Mouse (Mus musculus): Measurements from ENCODE around the gene Taf3. TPM values are rescaled to one million over a fixed set of nuclear protein-coding genes. Genes with fewer than 3 reads are reported as not detected.

Taf3 gene
- polyA plus RNA-seq, 1 experiment from 2014 or later, result 7.8 TPM

DNA sequence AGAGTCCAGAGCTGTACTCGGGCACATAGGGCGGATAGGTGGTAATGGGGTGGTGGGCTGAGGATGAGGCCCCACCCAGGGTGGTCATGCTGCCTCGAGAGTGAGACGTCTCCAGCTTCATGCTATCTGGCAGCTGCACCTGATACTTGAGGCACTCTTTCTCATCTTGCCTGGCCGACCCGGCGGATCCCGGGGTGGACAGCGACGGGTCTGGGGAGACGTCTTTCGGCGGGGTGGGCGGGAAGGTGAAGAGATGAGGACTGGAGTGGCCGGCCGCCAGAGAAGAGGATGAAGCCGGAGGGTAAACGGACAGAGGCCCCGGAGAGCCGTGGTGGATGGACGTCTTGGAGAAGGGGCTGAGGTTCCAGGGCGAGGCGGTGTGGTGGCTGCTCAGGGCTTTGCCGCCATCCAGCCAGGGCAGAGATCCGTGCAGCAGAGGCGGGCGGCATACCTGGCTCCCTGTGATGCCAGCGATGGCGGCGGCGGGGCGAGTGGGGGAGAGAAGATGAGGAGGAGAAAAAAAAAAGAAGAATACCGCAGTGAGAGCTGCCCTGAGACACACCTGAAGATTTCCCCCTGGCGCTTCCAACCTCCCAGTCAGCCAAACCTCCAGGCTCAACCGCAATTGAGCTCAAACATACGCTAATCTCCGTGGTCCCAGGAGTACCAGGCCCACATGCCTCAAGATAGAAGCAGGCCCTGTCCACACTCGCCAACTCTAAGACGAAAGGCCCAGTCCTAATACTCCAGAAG lies 173.8 kb downstream of the Taf3 start:
- no peaks in the 10 kb centered on the region for H3K9me3 ChIP-seq (replicated peaks)
- H3K4me3 ChIP-seq, result no peak overlapping the region; the same call in 1 of the 2 replicates
- H3K36me3 ChIP-seq, result no peaks in the 10 kb centered on the region
- peaks cover 52% of the 10 kb centered on the region for H3K27me3 ChIP-seq
- H3K4me2 ChIP-seq, result peak overlapping the region; percentile 33
- 19% methylated on average over 39 of the region's 39 CpGs for WGBS
- no peak for ATAC-seq (replicated peaks; ENCODE audit: insufficient number of reproducible peaks, insufficient read depth, low FRiP score, low read depth)
- peaks cover 30% of the 10 kb centered on the region for H3K4me1 ChIP-seq (replicated peaks)
- no peak overlapping the region for H3K27ac ChIP-seq
- H3K9ac ChIP-seq, result no peak overlapping the region

DNA sequence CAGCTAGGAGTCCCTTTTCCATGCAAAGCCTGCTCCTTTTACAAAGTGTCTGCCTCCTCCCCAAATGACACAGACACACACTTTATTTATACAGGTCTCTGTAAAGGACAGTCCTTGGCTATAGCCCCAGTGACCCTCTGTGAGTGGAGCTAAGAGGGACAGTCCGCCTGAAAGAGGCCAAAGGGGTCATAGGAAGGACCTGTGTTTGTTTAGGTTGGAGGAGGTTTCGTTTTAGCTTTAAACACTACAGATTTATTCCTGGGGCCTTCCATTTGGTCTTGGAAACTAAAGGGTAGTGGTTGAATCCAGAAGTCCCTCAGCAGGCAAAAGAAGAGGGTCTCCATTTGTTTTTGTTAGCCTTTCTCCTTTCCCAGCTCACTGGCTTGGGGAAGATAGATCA lies 174.6 kb downstream of the Taf3 start:
- Histone ChIP-seq H3K9me3 (replicated peaks) (no peaks in the 10 kb centered on the region), H3K4me3 (no peak overlapping the region), H3K9ac (no peak overlapping the region), H3K36me3 (no peaks in the 10 kb centered on the region), H3K4me1 (replicated peaks) (peaks cover 26% of the 10 kb centered on the region), H3K27me3 (peaks cover 52% of the 10 kb centered on the region), H3K27ac (no peak overlapping the region), H3K4me2 (no peak overlapping the region)
- 56% methylated on average over 2 of the region's 2 CpGs for WGBS
- no peak for ATAC-seq (replicated peaks; ENCODE audit: insufficient number of reproducible peaks, insufficient read depth, low FRiP score, low read depth)

DNA sequence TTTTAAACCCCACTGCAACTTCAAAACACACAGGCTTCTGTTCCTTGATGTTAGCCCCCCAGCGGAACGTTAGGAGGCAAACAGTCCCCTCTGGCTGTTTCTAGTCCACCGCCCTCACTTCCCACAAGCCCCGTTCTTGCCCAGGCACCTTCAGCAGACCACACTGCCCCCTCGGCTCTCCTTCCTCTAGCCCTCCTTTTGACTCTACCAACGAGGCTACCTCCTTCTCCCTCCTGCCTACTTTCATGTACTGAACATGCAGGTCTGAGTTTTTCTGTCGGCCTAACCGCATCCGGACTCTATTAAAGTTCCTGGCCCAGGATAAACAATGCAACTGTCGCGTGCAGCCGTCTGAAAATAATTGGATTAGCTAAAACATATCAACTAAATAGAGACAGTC lies 175.7 kb downstream of the Taf3 start:
- ATAC-seq (replicated peaks; ENCODE audit: insufficient number of reproducible peaks, insufficient read depth, low FRiP score, low read depth), result no peak
- WGBS, result 24% methylated on average over 12 of the region's 12 CpGs
- H3K9me3 ChIP-seq (replicated peaks), result no peaks in the 10 kb centered on the region
- peaks cover 52% of the 10 kb centered on the region for H3K27me3 ChIP-seq
- no peaks in the 10 kb centered on the region for H3K36me3 ChIP-seq
- H3K27ac ChIP-seq, result 0 out of 2 replicates have a peak overlapping the region, but pooled peaks have one; percentile 21
- no peak overlapping the region for H3K9ac ChIP-seq
- peak overlapping the region; percentile 30; the same call in 1 of the 2 replicates for H3K4me2 ChIP-seq
- peak overlapping the region; percentile 6; the same call in 1 of the 2 replicates for H3K4me3 ChIP-seq
- peaks cover 15% of the 10 kb centered on the region for H3K4me1 ChIP-seq (replicated peaks)

DNA sequence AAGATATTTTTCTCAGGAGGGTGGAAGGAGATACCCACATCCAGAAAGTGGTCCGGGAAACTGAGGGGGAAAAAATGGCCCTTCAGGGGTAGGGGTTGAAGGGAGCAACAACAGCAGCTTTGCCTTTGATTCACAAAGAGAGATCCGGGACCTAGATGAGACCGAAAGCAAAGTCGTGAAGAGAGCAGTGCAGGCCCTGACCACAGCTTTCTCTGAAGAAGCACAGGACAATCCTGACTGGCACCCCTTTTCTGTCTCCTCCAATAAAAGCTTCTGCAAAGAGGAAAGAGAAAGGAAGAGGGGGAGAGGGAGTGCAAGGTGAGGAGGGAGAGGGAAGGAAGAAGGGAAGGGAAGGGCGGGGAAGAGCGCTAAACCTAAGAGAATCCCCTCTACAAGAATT lies 176.6 kb downstream of the Taf3 start:
- Histone ChIP-seq H3K4me3 (no peak overlapping the region), H3K9me3 (replicated peaks) (no peaks in the 10 kb centered on the region), H3K27ac (no peak overlapping the region; the same call in 1 of the 2 replicates), H3K9ac (no peak overlapping the region), H3K4me2 (peak overlapping the region; percentile 30; the same call in 1 of the 2 replicates), H3K27me3 (peaks cover 49% of the 10 kb centered on the region), H3K36me3 (no peaks in the 10 kb centered on the region), H3K4me1 (replicated peaks) (peaks cover 6% of the 10 kb centered on the region; the same call in 1 of the 2 replicates)
- no peak for ATAC-seq (replicated peaks; ENCODE audit: insufficient number of reproducible peaks, insufficient read depth, low FRiP score, low read depth)
- 40% methylated on average over 6 of the region's 6 CpGs for WGBS

DNA sequence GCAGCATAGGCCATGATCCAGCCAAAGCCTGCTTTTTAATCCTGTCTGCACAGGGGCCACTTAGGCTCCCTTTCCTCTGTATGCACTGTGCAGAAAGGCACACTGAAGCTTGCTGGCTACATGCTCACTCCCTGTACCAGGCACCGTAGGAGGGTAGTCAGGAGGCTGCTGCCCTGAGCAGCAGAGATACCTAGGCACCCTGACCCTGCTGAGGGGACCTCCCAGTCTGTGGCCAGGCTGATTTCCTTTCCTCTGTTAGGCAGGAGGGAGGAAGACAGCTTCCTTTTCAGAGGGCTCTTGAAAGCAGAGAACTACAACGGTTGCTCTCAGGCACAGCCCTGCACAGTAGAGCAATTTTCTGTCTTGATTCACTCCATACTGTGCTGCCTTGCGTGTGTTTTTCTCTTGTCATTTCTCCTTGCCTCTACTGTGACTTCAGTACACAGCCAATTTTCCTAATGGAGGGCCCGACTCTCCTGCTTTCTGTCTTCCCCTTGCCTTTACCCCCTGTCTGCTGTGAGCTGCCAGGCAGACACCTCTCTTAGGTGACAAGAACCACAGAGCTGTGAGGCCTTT lies 177.2 kb downstream of the Taf3 start:
- Histone ChIP-seq H3K4me2 (peak overlapping the region; percentile 30; the same call in 1 of the 2 replicates), H3K27ac (no peak overlapping the region; the same call in 1 of the 2 replicates), H3K27me3 (peaks cover 43% of the 10 kb centered on the region), H3K36me3 (no peaks in the 10 kb centered on the region), H3K4me3 (no peak overlapping the region), H3K4me1 (replicated peaks) (0 out of 2 replicates have a peak, but pooled peaks cover 6% of the 10 kb centered on the region), H3K9ac (no peak overlapping the region), H3K9me3 (replicated peaks) (no peaks in the 10 kb centered on the region)
- 0 out of 2 replicates have a peak, but pooled peaks have one; percentile 28 for ATAC-seq (replicated peaks; ENCODE audit: insufficient number of reproducible peaks, insufficient read depth, low FRiP score, low read depth)
- WGBS, result 31% methylated on average over 4 of the region's 4 CpGs

DNA sequence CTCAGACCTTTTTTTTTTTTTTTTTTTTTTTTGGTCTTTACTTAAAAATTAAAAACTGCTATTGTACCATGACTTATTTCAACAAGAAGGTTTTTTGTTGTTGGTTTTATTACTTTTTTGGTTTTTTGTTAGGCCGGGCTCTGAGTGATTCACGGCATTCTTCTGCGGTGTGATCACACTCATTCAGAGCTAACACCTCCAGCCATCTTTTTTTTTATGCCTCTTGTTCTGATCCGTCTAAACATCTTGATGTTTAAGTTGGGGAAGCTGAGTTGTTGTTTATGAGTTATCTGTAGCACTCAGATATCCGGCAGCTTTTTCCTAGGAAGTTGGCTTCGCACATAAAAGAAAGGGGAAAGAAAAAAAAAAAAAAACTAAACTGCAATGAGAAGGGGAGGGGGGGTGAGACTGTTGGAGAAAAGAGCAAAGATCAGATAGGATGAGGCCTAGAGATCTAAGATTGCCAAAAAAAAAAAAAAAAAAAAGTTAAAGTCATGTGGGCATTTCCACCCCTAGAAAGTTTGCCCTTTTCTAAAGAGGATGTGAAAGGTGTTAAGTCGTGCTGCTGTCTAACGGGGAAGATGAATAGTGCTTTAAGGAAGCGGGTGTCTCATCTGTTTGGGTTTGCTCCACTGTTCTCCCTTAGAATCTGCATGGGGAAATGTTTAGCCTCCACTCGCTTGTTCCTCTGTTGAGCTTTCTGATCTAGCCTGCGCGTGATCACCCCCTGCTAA lies 181.1 kb downstream of the Taf3 start:
- H3K27ac ChIP-seq, result no peak overlapping the region
- H3K4me2 ChIP-seq, result no peak overlapping the region
- H3K9me3 ChIP-seq (replicated peaks), result no peaks in the 10 kb centered on the region
- 0 out of 2 replicates have a peak, but pooled peaks cover 6% of the 10 kb centered on the region for H3K4me1 ChIP-seq (replicated peaks)
- no peak overlapping the region for H3K4me3 ChIP-seq
- peaks cover 4% of the 10 kb centered on the region for H3K27me3 ChIP-seq
- H3K36me3 ChIP-seq, result no peaks in the 10 kb centered on the region; the same call in 1 of the 2 replicates
- 68% methylated on average over 12 of the region's 12 CpGs for WGBS
- ATAC-seq (replicated peaks; ENCODE audit: insufficient number of reproducible peaks, insufficient read depth, low FRiP score, low read depth), result no peak
- no peak overlapping the region for H3K9ac ChIP-seq

Other genes starting within 250 kb of the Taf3 start
- 0.10 TPM in 1 of 2 replicates, not detected in the other for gene 4930412O13Rik, start 167.3 kb downstream of the Taf3 start, polyA plus RNA-seq (2015; fragmentation: Nextera tagmentation; extraction: Ambion mirVana)
- gene 9230102O04Rik, start 159.1 kb downstream of the Taf3 start, polyA plus RNA-seq (2015; fragmentation: Nextera tagmentation; extraction: Ambion mirVana), result not detected in 2 replicates
- 2.7 and 9.4 TPM in 2 replicates for gene Gata3, start 158.6 kb downstream of the Taf3 start, polyA plus RNA-seq (2015; fragmentation: Nextera tagmentation; extraction: Ambion mirVana)
- 1,140 and 1,398 TPM in 2 replicates for gene Atp5c1, start 31.9 kb upstream of the Taf3 start, polyA plus RNA-seq (2015; fragmentation: Nextera tagmentation; extraction: Ambion mirVana)
- gene Kin, start 32.0 kb upstream of the Taf3 start, polyA plus RNA-seq (2015; fragmentation: Nextera tagmentation; extraction: Ambion mirVana), result 18.8 and 20.5 TPM in 2 replicates
- gene Itih2, start 82.8 kb upstream of the Taf3 start, polyA plus RNA-seq (2015; fragmentation: Nextera tagmentation; extraction: Ambion mirVana), result 0.58 and 2.0 TPM in 2 replicates
- gene Itih5, start 105.0 kb upstream of the Taf3 start, polyA plus RNA-seq (2015; fragmentation: Nextera tagmentation; extraction: Ambion mirVana), result 9.6 and 10.6 TPM in 2 replicates

Data from heart, embryonic 15.5 days (tissue).